Mouse (Mus musculus) liver, adult 2 months (tissue): ENCODE results near the gene Klra1.
"Not testable (repeated sequence)": the region's sequence is repeated elsewhere in the genome, so short reads cannot be mapped to it uniquely, and the experiment has no call there.

Source experiments
- CTCF ChIP-seq: fragments of 200-500 bp; IDR thresholded peaks from 2 replicates; pipeline ENCODE4 v1.5.1; 2011; ENCODE audit warnings: low read depth, low read length, control low read depth
- POLR2A ChIP-seq: fragments of 200-500 bp; IDR thresholded peaks from 2 replicates; pipeline ENCODE4 v1.6.1; 2011; ENCODE audit warnings: low read length, control low read depth; ENCODE audit not compliant: insufficient read depth; ENCODE audit errors: extremely low read depth

DNA sequence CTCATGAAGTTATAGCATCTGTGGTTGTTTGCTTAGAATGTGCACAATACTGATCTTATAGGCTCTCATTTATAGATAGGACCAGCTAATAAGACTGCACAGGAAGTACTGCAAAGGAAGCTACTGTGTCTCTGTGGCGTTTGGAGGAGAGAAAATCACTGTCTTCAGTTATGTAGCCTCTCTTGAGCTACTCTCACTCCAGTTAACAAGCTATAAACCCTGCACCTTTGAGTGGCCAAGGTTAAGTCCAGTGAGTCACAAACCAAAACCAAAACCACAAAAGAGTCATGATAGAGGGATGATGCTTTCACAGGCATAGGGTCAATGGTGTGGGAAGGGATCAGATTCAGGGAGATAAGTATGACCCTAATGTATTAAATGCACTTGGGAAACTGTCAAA lies 41.3 kb downstream of the Klra1 start:
- TF ChIP-seq CTCF, POLR2A: not testable (repeated sequence)
